Mouse (Mus musculus): ENCODE results near the gene Itpkb.

DNA sequence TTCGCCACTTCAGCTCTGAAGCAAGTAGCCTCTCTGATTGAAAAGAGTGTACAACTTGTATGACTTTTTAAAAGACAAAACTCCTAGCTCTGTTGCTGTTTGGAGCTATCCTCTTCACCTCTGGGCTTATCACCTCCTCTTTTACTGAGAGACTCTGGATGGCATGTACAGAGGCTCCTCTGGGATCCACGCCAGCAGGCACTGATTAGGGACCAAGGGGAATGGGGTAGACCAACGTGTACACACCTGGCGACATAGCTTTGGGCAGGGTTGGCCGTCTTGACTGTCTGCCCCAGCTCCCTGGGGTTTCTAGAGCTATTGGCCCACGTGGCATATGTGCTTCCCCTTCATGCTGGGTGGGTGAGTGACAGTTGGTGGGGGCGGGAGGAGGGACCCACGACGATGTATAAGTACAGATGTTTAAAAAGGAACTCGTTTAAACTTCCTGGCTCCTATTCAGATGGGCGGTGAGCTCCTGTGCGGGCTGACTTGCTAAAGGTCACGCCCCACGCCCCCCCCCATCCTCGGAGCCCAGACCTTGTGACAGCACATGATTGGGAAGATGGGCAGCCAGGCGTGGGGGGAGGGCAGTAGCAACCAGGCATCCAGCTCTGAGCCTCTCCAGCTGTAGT lies 92.8 kb downstream of the Itpkb start:
- TF ChIP-seq CTCF (IDR thresholded peaks at IDR 0.05; ENCODE audit: low read depth, low read length) = no peak
- no peak for TF ChIP-seq GATA1 (IDR thresholded peaks at IDR 0.05; ENCODE audit: borderline replicate concordance, low read length)
- no peak for TF ChIP-seq POLR2AphosphoS5 (IDR thresholded peaks at IDR 0.05; ENCODE audit: insufficient replicate concordance, low read depth, low read length)
- no peak for TF ChIP-seq TAL1 (conservative IDR thresholded peaks at IDR 0.05; ENCODE audit: low read depth, low read length)

Data from G1E (cell line).